In genomic region chr12:112667619-112668297, GRCm38 (mm10) we compare ENCODE assay signal across 8 mouse cellular contexts. TPM values are rescaled to one million over a fixed set of nuclear protein-coding genes. Genes with fewer than 3 reads are reported as not detected.
A peak's percentile ranks its signal among the peaks of the same experiment; 100 is the strongest.
DNase-seq lines count a peak whose midpoint lies in the region; ATAC-seq and TF ChIP-seq lines count a peak whose summit lies in the region.

No protein-coding gene starts in this region.

- peak overlapping the region; percentile 19; the same call in 1 of the 2 replicates for H3K4me3 ChIP-seq in liver, adult 2 months (ENCODE audit: insufficient read depth, low read depth, low read length)
- H3K4me3 ChIP-seq in hindbrain, embryonic 16.5 days (ENCODE audit: low read length), result no peak overlapping the region

- 54% methylated on average over 10 of the region's 10 CpGs for WGBS in liver, adult 2 months
- WGBS in hindbrain, embryonic 16.5 days, result 70% methylated on average over 10 of the region's 10 CpGs

- ATAC-seq in hindbrain, embryonic 16.5 days, result no peak
- peak; percentile 39 for ATAC-seq in neutrophil, adult 5-6 weeks (ENCODE audit: extremely low read depth, insufficient number of reproducible peaks, low FRiP score, poor library complexity, severe bottlenecking)

- peak overlapping the region; percentile 27; the same call in 1 of the 2 replicates for H3K9ac ChIP-seq in liver, adult 2 months (ENCODE audit: low read depth, low read length)
- H3K9ac ChIP-seq in hindbrain, embryonic 16.5 days (ENCODE audit: low read depth, low read length), result 0 out of 2 replicates have a peak overlapping the region, but pooled peaks have one; percentile 23

- no peaks in the 10 kb centered on the region for H3K27me3 ChIP-seq in liver, adult 2 months (ENCODE audit: control insufficient read depth, insufficient read depth, low read length)
- H3K27me3 ChIP-seq in hindbrain, embryonic 16.5 days (replicated peaks; ENCODE audit: control insufficient read depth, insufficient read depth, low read length), result no peaks in the 10 kb centered on the region

- no peak for TF ChIP-seq POLR2A in liver, adult 2 months (IDR thresholded peaks at IDR 0.05; ENCODE audit: extremely low read depth, insufficient read depth, low read length)

- peaks cover 41% of the 10 kb centered on the region for H3K4me1 ChIP-seq in liver, adult 2 months (ENCODE audit: control insufficient read depth, insufficient read depth, low read length)
- peaks cover 71% of the 10 kb centered on the region for H3K4me1 ChIP-seq in hindbrain, embryonic 16.5 days (ENCODE audit: control insufficient read depth, insufficient read depth, low read depth, low read length)

- peak overlapping the region; percentile 32 for H3K27ac ChIP-seq in liver, adult 2 months (replicated peaks; ENCODE audit: insufficient read depth, low read depth, low read length)
- peak overlapping the region; percentile 35; the same call in 1 of the 2 replicates for H3K27ac ChIP-seq in hindbrain, embryonic 16.5 days (ENCODE audit: low read depth, low read length)

- peaks cover 69% of the 10 kb centered on the region for H3K79me2 ChIP-seq in liver, adult 2 months (ENCODE audit: control insufficient read depth, insufficient read depth, low read length)

- DNase-seq in liver, adult 2 months (ENCODE audit: extremely low read depth, low read depth, low spot score), result no peak
- no peak for DNase-seq in liver
- DNase-seq in heart, adult 18-20 months, result peak; percentile 75 to 80
- DNase-seq in thymus, postnatal 4 days, result no peak
- DNase-seq in urinary bladder, postnatal 14 days (ENCODE audit: low spot score), result no peak
- DNase-seq in layer of hippocampus, adult 9-10 months (ENCODE audit: low spot score), result no peak

- H3K9me3 ChIP-seq in hindbrain, embryonic 16.5 days (ENCODE audit: control insufficient read depth, low read length), result no peaks in the 10 kb centered on the region

- no peak for TF ChIP-seq CTCF in liver, adult 2 months (IDR thresholded peaks at IDR 0.05; ENCODE audit: low read depth, low read length)

- no peak overlapping the region; the same call in 1 of the 2 replicates for H3K4me2 ChIP-seq in hindbrain, embryonic 16.5 days (ENCODE audit: low read length)

- H3K36me3 ChIP-seq in liver, adult 2 months (ENCODE audit: control insufficient read depth, insufficient read depth, low read length), result no peaks in the 10 kb centered on the region
- H3K36me3 ChIP-seq in hindbrain, embryonic 16.5 days (ENCODE audit: control insufficient read depth, insufficient read depth, low read length), result peaks cover 23% of the 10 kb centered on the region

RNA-seq across cellular contexts. Expression of gene Akt1, which starts 6.9 kb away (rescaled TPM):
- total RNA-seq in liver, adult 2 months (2014; rRNA removed), result 30.5 and 31.8 TPM in 2 replicates
- 56.7 and 60.5 TPM in 2 replicates for polyA plus RNA-seq in liver, adult 2 months (2012; rRNA removed)
- total RNA-seq in heart, adult 18-20 months (2021), result 100 to 1,000 TPM; 182 to 193 TPM
- 55.6 and 62.3 TPM in 2 replicates for polyA plus RNA-seq in hindbrain, embryonic 16.5 days (2015; fragmentation: Nextera tagmentation; extraction: Ambion mirVana)
- 197 and 218 TPM in 2 replicates for total RNA-seq in neutrophil, adult 5-6 weeks (2017)

RNA-seq across cellular contexts. Expression of gene Zbtb42, which starts 10.9 kb away (rescaled TPM):
- 0.83 and 1.9 TPM in 2 replicates for total RNA-seq in liver, adult 2 months (2014; rRNA removed)
- polyA plus RNA-seq in liver, adult 2 months (2012; rRNA removed), result 7.9 and 10.1 TPM in 2 replicates
- total RNA-seq in heart, adult 18-20 months (2021), result 1 to 10 TPM; 3.6 to 4.9 TPM
- 2.4 and 4.0 TPM in 2 replicates for polyA plus RNA-seq in hindbrain, embryonic 16.5 days (2015; fragmentation: Nextera tagmentation; extraction: Ambion mirVana)
- total RNA-seq in neutrophil, adult 5-6 weeks (2017), result 13.4 and 15.0 TPM in 2 replicates

RNA-seq across cellular contexts. Expression of gene Siva1, which starts 23.3 kb away (rescaled TPM):
- total RNA-seq in liver, adult 2 months (2014; rRNA removed), result 11.5 and 15.4 TPM in 2 replicates
- 12.8 and 14.9 TPM in 2 replicates for polyA plus RNA-seq in liver, adult 2 months (2012; rRNA removed)
- total RNA-seq in heart, adult 18-20 months (2021), result 10 to 100 TPM; 31.7 to 35.2 TPM
- polyA plus RNA-seq in hindbrain, embryonic 16.5 days (2015; fragmentation: Nextera tagmentation; extraction: Ambion mirVana), result 48.1 and 57.5 TPM in 2 replicates
- total RNA-seq in neutrophil, adult 5-6 weeks (2017), result 45.4 and 52.7 TPM in 2 replicates

RNA-seq across cellular contexts. Expression of gene Adssl1, which starts 47.9 kb away (rescaled TPM):
- 20.5 and 21.7 TPM in 2 replicates for total RNA-seq in liver, adult 2 months (2014; rRNA removed)
- 26.1 and 26.7 TPM in 2 replicates for polyA plus RNA-seq in liver, adult 2 months (2012; rRNA removed)
- total RNA-seq in heart, adult 18-20 months (2021), result 100 to 1,000 TPM; 192 to 206 TPM
- 7.7 and 7.9 TPM in 2 replicates for polyA plus RNA-seq in hindbrain, embryonic 16.5 days (2015; fragmentation: Nextera tagmentation; extraction: Ambion mirVana)
- 39.0 and 45.2 TPM in 2 replicates for total RNA-seq in neutrophil, adult 5-6 weeks (2017)

RNA-seq across cellular contexts. Expression of gene Cep170b, which starts 52.5 kb away (rescaled TPM):
- total RNA-seq in liver, adult 2 months (2014; rRNA removed), result 7.9 and 9.5 TPM in 2 replicates
- 26.2 and 29.7 TPM in 2 replicates for polyA plus RNA-seq in liver, adult 2 months (2012; rRNA removed)
- total RNA-seq in heart, adult 18-20 months (2021), result 10 to 100 TPM; 10.1 to 11.1 TPM
- polyA plus RNA-seq in hindbrain, embryonic 16.5 days (2015; fragmentation: Nextera tagmentation; extraction: Ambion mirVana), result 29.5 and 30.6 TPM in 2 replicates
- 4.8 and 5.7 TPM in 2 replicates for total RNA-seq in neutrophil, adult 5-6 weeks (2017)

Comparison
In these comparisons a context has a peak if more than half of its experiments do, and no peak if none do; other contexts are left out.
1. DNase-seq: peak in heart, adult 18-20 months (2 of 2); none in liver, adult 2 months (single experiment), liver (single experiment), thymus, postnatal 4 days (single experiment), urinary bladder, postnatal 14 days (single experiment) and layer of hippocampus, adult 9-10 months (single experiment).